Mouse (Mus musculus): Measurements from ENCODE around the gene Map4. TPM values are rescaled to one million over a fixed set of nuclear protein-coding genes. Genes with fewer than 3 reads are reported as not detected.

Map4 gene
- polyA plus RNA-seq, 1 experiment from 2014 or later: 64.9 TPM

DNA sequence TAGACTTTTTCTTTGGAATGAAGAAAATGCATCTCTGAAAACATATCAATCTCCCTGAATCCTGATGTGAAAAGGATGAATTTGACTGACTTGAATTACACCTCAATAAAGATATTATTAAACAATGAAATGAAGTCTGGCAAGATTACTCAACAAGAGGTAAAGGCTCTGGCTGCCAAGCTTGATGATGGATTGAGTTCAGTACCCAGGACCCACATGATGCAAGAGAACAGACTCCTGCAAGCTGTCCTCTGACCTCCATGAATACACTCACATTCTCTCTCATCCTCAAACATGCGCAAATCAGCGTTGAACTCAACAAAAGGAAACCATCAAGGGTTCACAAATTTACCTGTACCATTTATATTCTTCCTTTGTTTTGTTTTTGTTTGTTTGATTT, 90.9 kb downstream of the Map4 start:
- WGBS (ENCODE audit: insufficient replicate concordance): 95% methylated on average over 2 of the region's 2 CpGs
- H3K36me3 ChIP-seq (ENCODE audit: control insufficient read depth, insufficient read depth, low read length): 0 out of 2 replicates have a peak, but pooled peaks cover 3% of the 10 kb centered on the region
- H3K9ac ChIP-seq (ENCODE audit: low read depth, low read length): no peak overlapping the region
- H3K4me3 ChIP-seq (ENCODE audit: low read depth, low read length): no peak overlapping the region
- no peak overlapping the region for H3K4me2 ChIP-seq
- no peaks in the 10 kb centered on the region for H3K9me3 ChIP-seq (replicated peaks; ENCODE audit: control insufficient read depth, low read length)
- ATAC-seq (replicated peaks; ENCODE audit: insufficient number of reproducible peaks, low FRiP score, low TSS enrichment): no peak
- no peaks in the 10 kb centered on the region for H3K27me3 ChIP-seq (ENCODE audit: control insufficient read depth, insufficient read depth, low read length)
- no peaks in the 10 kb centered on the region for H3K4me1 ChIP-seq (ENCODE audit: control insufficient read depth, insufficient read depth, low read length)
- no peak overlapping the region for H3K27ac ChIP-seq (ENCODE audit: low read depth, low read length)

DNA sequence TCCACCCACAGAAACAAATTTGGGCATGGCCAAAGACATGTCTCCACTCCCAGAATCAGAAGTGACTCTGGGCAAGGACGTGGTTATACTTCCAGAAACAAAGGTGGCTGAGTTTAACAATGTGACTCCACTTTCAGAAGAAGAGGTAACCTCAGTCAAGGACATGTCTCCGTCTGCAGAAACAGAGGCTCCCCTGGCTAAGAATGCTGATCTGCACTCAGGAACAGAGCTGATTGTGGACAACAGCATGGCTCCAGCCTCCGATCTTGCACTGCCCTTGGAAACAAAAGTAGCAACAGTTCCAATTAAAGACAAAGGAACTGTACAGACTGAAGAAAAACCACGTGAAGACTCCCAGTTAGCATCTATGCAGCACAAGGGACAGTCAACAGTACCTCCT, 103.8 kb downstream of the Map4 start:
- no peak overlapping the region for H3K4me3 ChIP-seq (ENCODE audit: low read depth, low read length)
- peaks cover 37% of the 10 kb centered on the region for H3K36me3 ChIP-seq (ENCODE audit: control insufficient read depth, insufficient read depth, low read length)
- no peaks in the 10 kb centered on the region for H3K4me1 ChIP-seq (ENCODE audit: control insufficient read depth, insufficient read depth, low read length)
- no peak for ATAC-seq (replicated peaks; ENCODE audit: insufficient number of reproducible peaks, low FRiP score, low TSS enrichment)
- H3K9me3 ChIP-seq (replicated peaks; ENCODE audit: control insufficient read depth, low read length): no peaks in the 10 kb centered on the region
- no peak overlapping the region for H3K27ac ChIP-seq (ENCODE audit: low read depth, low read length)
- WGBS (ENCODE audit: insufficient replicate concordance): 74% methylated on average over 4 of the region's 4 CpGs
- H3K27me3 ChIP-seq (ENCODE audit: control insufficient read depth, insufficient read depth, low read length): no peaks in the 10 kb centered on the region
- no peak overlapping the region for H3K9ac ChIP-seq (ENCODE audit: low read depth, low read length)
- no peak overlapping the region for H3K4me2 ChIP-seq

DNA sequence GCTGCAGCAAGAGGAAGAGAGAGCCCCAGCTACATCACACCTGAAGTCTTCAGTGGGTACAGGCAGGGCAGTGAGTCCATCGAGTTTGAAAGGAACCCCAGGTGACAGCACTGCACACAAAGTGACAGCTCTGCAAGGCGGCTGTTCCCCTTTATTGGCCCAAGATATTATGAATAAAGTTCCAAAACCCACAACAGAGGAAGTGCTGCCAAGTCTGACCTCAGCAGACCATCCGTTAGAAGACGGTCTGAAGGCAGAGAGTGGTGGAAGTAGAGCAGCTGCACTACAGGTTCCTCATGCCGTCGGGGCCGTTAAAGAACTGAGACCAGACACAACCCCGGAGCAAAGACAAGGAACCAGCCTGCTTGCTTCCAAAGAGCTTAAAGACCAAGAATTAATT, 106.6 kb downstream of the Map4 start:
- Histone ChIP-seq H3K9me3 (replicated peaks; ENCODE audit: control insufficient read depth, low read length) (no peaks in the 10 kb centered on the region), H3K4me2 (no peak overlapping the region), H3K4me1 (ENCODE audit: control insufficient read depth, insufficient read depth, low read length) (no peaks in the 10 kb centered on the region), H3K36me3 (ENCODE audit: control insufficient read depth, insufficient read depth, low read length) (peaks cover 40% of the 10 kb centered on the region), H3K27me3 (ENCODE audit: control insufficient read depth, insufficient read depth, low read length) (no peaks in the 10 kb centered on the region), H3K27ac (ENCODE audit: low read depth, low read length) (no peak overlapping the region), H3K4me3 (ENCODE audit: low read depth, low read length) (no peak overlapping the region), H3K9ac (ENCODE audit: low read depth, low read length) (no peak overlapping the region)
- no peak for ATAC-seq (replicated peaks; ENCODE audit: insufficient number of reproducible peaks, low FRiP score, low TSS enrichment)
- WGBS (ENCODE audit: insufficient replicate concordance): 88% methylated on average over 8 of the region's 8 CpGs

DNA sequence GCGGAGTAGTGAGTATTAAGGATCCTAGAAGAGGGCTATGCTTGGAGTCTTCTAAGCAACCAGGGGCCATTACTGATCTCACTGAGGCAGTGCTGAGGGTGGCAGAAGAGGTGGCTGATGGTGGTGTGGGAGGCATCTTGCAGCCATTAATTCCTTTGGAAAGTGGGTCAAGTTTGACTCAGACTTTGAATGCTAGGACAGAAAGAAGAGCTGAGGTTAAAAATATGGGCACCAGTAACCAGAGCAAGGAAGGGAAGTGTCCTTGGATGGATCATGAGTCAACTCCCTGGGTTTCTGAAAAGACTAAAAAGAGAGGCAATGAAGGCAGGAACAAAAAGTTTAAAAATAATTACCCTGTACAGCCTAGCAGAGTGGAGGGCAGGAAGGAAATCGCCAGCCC, 107.2 kb downstream of the Map4 start:
- Histone ChIP-seq H3K4me1 (ENCODE audit: control insufficient read depth, insufficient read depth, low read length) (no peaks in the 10 kb centered on the region), H3K9me3 (replicated peaks; ENCODE audit: control insufficient read depth, low read length) (no peaks in the 10 kb centered on the region), H3K9ac (ENCODE audit: low read depth, low read length) (no peak overlapping the region), H3K27ac (ENCODE audit: low read depth, low read length) (no peak overlapping the region), H3K4me2 (no peak overlapping the region), H3K36me3 (ENCODE audit: control insufficient read depth, insufficient read depth, low read length) (peaks cover 41% of the 10 kb centered on the region), H3K4me3 (ENCODE audit: low read depth, low read length) (no peak overlapping the region), H3K27me3 (ENCODE audit: control insufficient read depth, insufficient read depth, low read length) (no peaks in the 10 kb centered on the region)
- 95% methylated on average over 2 of the region's 2 CpGs for WGBS (ENCODE audit: insufficient replicate concordance)
- ATAC-seq (replicated peaks; ENCODE audit: insufficient number of reproducible peaks, low FRiP score, low TSS enrichment): no peak

DNA sequence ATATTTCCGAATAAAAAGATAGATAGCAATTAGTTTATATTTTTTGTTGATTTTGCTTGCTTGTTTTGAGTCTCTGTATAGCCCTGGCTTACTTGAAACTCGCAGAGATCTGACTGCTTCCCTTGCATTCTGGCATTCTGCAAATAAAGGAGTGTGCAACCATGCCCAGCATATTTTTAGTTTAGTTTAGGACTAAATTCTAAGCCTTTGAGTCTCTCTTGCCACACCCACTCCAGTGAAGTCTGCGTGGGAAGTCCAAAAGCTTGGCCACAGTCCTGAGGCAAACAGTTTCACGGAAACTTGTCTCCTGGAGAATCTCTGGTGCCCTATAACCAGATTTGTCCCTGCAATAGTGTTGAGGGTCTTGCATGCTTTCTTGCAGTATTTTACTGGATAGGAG, 113.1 kb downstream of the Map4 start:
- no peak overlapping the region for H3K27ac ChIP-seq (ENCODE audit: low read depth, low read length)
- H3K9me3 ChIP-seq (replicated peaks; ENCODE audit: control insufficient read depth, low read length): no peaks in the 10 kb centered on the region
- no peaks in the 10 kb centered on the region for H3K27me3 ChIP-seq (ENCODE audit: control insufficient read depth, insufficient read depth, low read length)
- H3K4me1 ChIP-seq (ENCODE audit: control insufficient read depth, insufficient read depth, low read length): no peaks in the 10 kb centered on the region
- no peak for ATAC-seq (replicated peaks; ENCODE audit: insufficient number of reproducible peaks, low FRiP score, low TSS enrichment)
- WGBS (ENCODE audit: insufficient replicate concordance): 96% methylated on average over 4 of the region's 4 CpGs
- H3K4me2 ChIP-seq: no peak overlapping the region
- H3K36me3 ChIP-seq (ENCODE audit: control insufficient read depth, insufficient read depth, low read length): peaks cover 15% of the 10 kb centered on the region
- no peak overlapping the region for H3K9ac ChIP-seq (ENCODE audit: low read depth, low read length)
- no peak overlapping the region for H3K4me3 ChIP-seq (ENCODE audit: low read depth, low read length)

DNA sequence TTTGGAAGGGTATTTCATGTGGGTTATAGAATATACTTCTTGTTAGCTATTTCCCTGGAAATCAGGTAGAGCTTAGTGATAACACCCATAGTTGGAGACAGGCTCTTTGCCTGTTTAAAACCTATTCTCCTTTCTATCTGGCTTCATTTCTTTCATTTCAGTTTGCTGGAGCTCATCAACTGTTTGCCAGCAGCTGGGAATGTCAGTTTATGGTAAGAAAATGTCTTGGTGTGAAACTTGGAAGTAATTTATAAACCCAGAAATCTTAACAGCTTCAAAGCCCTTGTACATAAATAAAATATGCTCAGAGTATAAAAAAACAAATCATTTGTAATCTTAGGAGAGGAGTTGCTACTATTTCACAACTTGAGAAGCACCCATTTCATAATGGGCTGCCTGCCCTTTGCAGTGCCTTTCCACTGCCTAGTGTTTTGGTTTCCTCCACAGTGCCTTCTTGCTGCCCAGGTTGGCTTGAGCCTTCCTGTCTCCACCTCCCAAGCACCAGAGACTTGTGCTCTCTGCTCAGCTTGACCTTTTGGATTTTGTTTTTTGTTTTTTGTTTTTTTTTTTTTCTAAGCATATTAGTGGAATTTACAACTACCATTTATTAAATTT, 114.6 kb downstream of the Map4 start:
- Histone ChIP-seq H3K4me3 (ENCODE audit: low read depth, low read length) (no peak overlapping the region), H3K9ac (ENCODE audit: low read depth, low read length) (no peak overlapping the region), H3K4me2 (no peak overlapping the region), H3K9me3 (replicated peaks; ENCODE audit: control insufficient read depth, low read length) (no peaks in the 10 kb centered on the region), H3K4me1 (ENCODE audit: control insufficient read depth, insufficient read depth, low read length) (no peaks in the 10 kb centered on the region), H3K27ac (ENCODE audit: low read depth, low read length) (no peak overlapping the region), H3K36me3 (ENCODE audit: control insufficient read depth, insufficient read depth, low read length) (peaks cover 7% of the 10 kb centered on the region), H3K27me3 (ENCODE audit: control insufficient read depth, insufficient read depth, low read length) (no peaks in the 10 kb centered on the region)
- no peak for ATAC-seq (replicated peaks; ENCODE audit: insufficient number of reproducible peaks, low FRiP score, low TSS enrichment)

DNA sequence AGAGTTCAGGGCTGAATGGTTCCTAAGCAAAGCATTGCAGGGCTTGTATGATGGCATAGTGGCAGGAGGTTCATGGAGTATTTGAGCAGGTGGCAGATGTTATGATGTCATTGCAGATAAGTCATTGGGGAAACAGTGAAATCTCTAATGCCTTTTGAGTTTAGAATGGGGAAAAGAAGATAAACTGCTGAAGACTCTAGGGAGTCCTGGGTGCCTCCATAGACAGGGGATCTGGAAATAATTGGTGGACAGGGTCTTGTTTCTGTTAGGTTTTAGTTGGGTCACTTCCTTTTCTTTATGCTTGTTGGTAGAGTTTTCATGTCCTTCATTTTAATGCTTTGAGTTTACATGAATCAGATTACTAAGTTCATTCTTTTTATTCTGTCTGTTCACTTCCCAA, 116.0 kb downstream of the Map4 start:
- H3K4me2 ChIP-seq: no peak overlapping the region
- H3K4me1 ChIP-seq (ENCODE audit: control insufficient read depth, insufficient read depth, low read length): peaks cover 4% of the 10 kb centered on the region; the same call in 1 of the 2 replicates
- no peaks in the 10 kb centered on the region for H3K9me3 ChIP-seq (replicated peaks; ENCODE audit: control insufficient read depth, low read length)
- no peak overlapping the region for H3K9ac ChIP-seq (ENCODE audit: low read depth, low read length)
- peaks cover 3% of the 10 kb centered on the region; the same call in 1 of the 2 replicates for H3K36me3 ChIP-seq (ENCODE audit: control insufficient read depth, insufficient read depth, low read length)
- no peak overlapping the region for H3K27ac ChIP-seq (ENCODE audit: low read depth, low read length)
- ATAC-seq (replicated peaks; ENCODE audit: insufficient number of reproducible peaks, low FRiP score, low TSS enrichment): no peak
- H3K4me3 ChIP-seq (ENCODE audit: low read depth, low read length): no peak overlapping the region
- no peaks in the 10 kb centered on the region for H3K27me3 ChIP-seq (ENCODE audit: control insufficient read depth, insufficient read depth, low read length)

DNA sequence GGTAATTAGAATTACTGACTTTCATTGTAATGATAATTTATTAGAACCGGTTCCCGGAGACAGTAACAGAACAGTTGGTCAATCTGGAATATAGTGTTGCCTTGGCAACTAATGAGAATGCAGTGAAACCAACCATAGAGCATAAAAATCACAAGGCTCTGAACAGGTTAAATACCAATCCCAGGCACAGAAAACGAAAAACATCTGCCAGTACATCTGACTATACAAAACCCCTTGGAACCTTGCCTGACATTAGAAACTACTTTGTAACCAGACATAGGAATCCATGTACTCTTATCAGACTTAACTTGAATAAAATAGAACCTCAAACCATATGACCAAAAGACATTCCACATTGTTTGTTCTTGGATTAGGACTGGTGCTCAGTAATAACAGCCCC, 116.6 kb downstream of the Map4 start:
- no peak for ATAC-seq (replicated peaks; ENCODE audit: insufficient number of reproducible peaks, low FRiP score, low TSS enrichment)
- 81% methylated on average over 3 of the region's 3 CpGs for WGBS (ENCODE audit: insufficient replicate concordance)

DNA sequence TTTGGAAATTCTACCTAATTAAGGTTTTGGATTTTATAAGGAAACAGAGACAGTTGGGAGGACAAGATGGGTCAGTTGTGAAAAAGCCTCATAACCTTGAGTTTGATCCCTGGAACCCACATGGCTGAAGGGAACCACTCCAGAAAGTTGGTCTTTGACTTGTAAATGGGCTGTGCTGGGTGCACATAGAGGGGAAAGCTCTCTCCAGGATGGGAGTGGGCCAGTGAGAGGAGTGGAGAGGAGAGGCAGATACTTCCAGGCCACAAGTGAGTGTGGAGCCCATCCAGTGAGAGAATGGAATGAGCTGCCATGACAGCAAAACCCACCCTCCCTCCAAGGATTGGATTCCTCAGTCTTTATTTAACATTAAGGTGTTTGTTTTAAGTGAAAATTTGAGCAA, 119.9 kb downstream of the Map4 start:
- no peak for ATAC-seq (replicated peaks; ENCODE audit: insufficient number of reproducible peaks, low FRiP score, low TSS enrichment)
- Histone ChIP-seq H3K36me3 (ENCODE audit: control insufficient read depth, insufficient read depth, low read length) (no peaks in the 10 kb centered on the region), H3K9me3 (replicated peaks; ENCODE audit: control insufficient read depth, low read length) (no peaks in the 10 kb centered on the region), H3K27me3 (ENCODE audit: control insufficient read depth, insufficient read depth, low read length) (no peaks in the 10 kb centered on the region), H3K4me1 (ENCODE audit: control insufficient read depth, insufficient read depth, low read length) (peaks cover 17% of the 10 kb centered on the region), H3K9ac (ENCODE audit: low read depth, low read length) (no peak overlapping the region), H3K4me3 (ENCODE audit: low read depth, low read length) (no peak overlapping the region), H3K27ac (ENCODE audit: low read depth, low read length) (no peak overlapping the region), H3K4me2 (no peak overlapping the region)

More for the DNA sequence above, 116.6 kb downstream of the Map4 start:
- Histone ChIP-seq H3K4me3 (ENCODE audit: low read depth, low read length) (no peak overlapping the region), H3K9ac (ENCODE audit: low read depth, low read length) (no peak overlapping the region), H3K27me3 (ENCODE audit: control insufficient read depth, insufficient read depth, low read length) (no peaks in the 10 kb centered on the region), H3K9me3 (replicated peaks; ENCODE audit: control insufficient read depth, low read length) (no peaks in the 10 kb centered on the region), H3K27ac (ENCODE audit: low read depth, low read length) (no peak overlapping the region), H3K4me2 (no peak overlapping the region), H3K4me1 (ENCODE audit: control insufficient read depth, insufficient read depth, low read length) (peaks cover 10% of the 10 kb centered on the region), H3K36me3 (ENCODE audit: control insufficient read depth, insufficient read depth, low read length) (peaks cover 3% of the 10 kb centered on the region; the same call in 1 of the 2 replicates)

Data from heart, embryonic 11.5 days (tissue).